Mouse (Mus musculus) myocyte (in vitro differentiated cells): ENCODE data around the gene Rspo1. TPM values are rescaled to one million over a fixed set of nuclear protein-coding genes. Genes with fewer than 3 reads are reported as not detected.

Experiments
- H3K27me3 ChIP-seq: one replicate; pipeline ENCODE4 v1.6.1; 2011; ENCODE audit not compliant: control insufficient read depth, insufficient read depth, insufficient read length
- H3K36me3 ChIP-seq: one replicate; pipeline ENCODE4 v1.6.1; 2011; ENCODE audit not compliant: control insufficient read depth, insufficient read depth
- H3K4me2 ChIP-seq: one replicate; pipeline ENCODE4 v1.6.1; 2011; ENCODE audit warnings: low read depth, control low read depth
- H3K4me3 ChIP-seq: one replicate; pipeline ENCODE4 v1.5.1; 2011; ENCODE audit warnings: mild to moderate bottlenecking, control low read depth, moderate library complexity
- H3K79me2 ChIP-seq: one replicate; pipeline ENCODE4 v1.6.1; 2011; ENCODE audit not compliant: control insufficient read depth, insufficient read depth
- H3ac ChIP-seq: one replicate; pipeline ENCODE4 v1.6.1; 2011; ENCODE audit not compliant: control insufficient read depth, insufficient read length
- CEBPB ChIP-seq: IDR thresholded peaks from 2 replicates; pipeline ENCODE4 v1.6.1; 2011; ENCODE audit warnings: mild to moderate bottlenecking, moderate library complexity; ENCODE audit not compliant: poor library complexity, insufficient read depth, severe bottlenecking
- E2F4 ChIP-seq: IDR thresholded peaks from one replicate; pipeline ENCODE4 v1.6.1; 2011; ENCODE audit warnings: mild to moderate bottlenecking, control low read depth, moderate library complexity; ENCODE audit not compliant: insufficient read depth
- MAX ChIP-seq: IDR thresholded peaks from one replicate; pipeline ENCODE4 v1.6.1; 2011; ENCODE audit warnings: low read depth, mild to moderate bottlenecking, control low read depth
- MYOD1 ChIP-seq, 3 experiments: IDR thresholded peaks; one replicate each; pipeline ENCODE4 v1.6.1; 2011; ENCODE audit warnings: control low read depth in 2 of 3, low read depth in 2 of 3, mild to moderate bottlenecking in 2 of 3, moderate library complexity in 1 of 3; ENCODE audit not compliant: insufficient read length in 2 of 3, control insufficient read depth in 1 of 3
- MYOG ChIP-seq, 3 experiments: IDR thresholded peaks; one replicate each; pipeline ENCODE4 v1.6.1; 2011; ENCODE audit warnings: control low read depth in 2 of 3, low read depth in 2 of 3, mild to moderate bottlenecking in 2 of 3; ENCODE audit not compliant: insufficient read length in 2 of 3, control insufficient read depth in 1 of 3, insufficient read depth in 1 of 3
- POLR2A ChIP-seq: IDR thresholded peaks from one replicate; pipeline ENCODE4 v1.6.1; 2011; ENCODE audit warnings: low read depth, mild to moderate bottlenecking, control low read depth, moderate library complexity; ENCODE audit not compliant: insufficient read length
- POLR2AphosphoS2 ChIP-seq: IDR thresholded peaks from one replicate; pipeline ENCODE4 v1.6.1; 2011; ENCODE audit warnings: low read depth, control low read depth; ENCODE audit not compliant: insufficient read length
- REST ChIP-seq: IDR thresholded peaks from one replicate; pipeline ENCODE4 v1.6.1; 2011; ENCODE audit warnings: mild to moderate bottlenecking, control low read depth, moderate library complexity; ENCODE audit not compliant: insufficient read depth, insufficient read length
- SRF ChIP-seq: IDR thresholded peaks from one replicate; pipeline ENCODE4 v1.6.1; 2011; ENCODE audit warnings: low read depth; ENCODE audit not compliant: control insufficient read depth, insufficient read length
- TCF12 ChIP-seq: IDR thresholded peaks from one replicate; pipeline ENCODE4 v1.6.1; 2011; ENCODE audit warnings: mild to moderate bottlenecking, control low read depth; ENCODE audit not compliant: poor library complexity, insufficient read depth, severe bottlenecking
- TCF3 ChIP-seq: IDR thresholded peaks from one replicate; pipeline ENCODE4 v1.6.1; 2011; ENCODE audit warnings: low read depth, control low read depth; ENCODE audit not compliant: insufficient read length
- USF1 ChIP-seq: IDR thresholded peaks from one replicate; pipeline ENCODE4 v1.6.1; 2011; ENCODE audit warnings: low read depth, mild to moderate bottlenecking, control low read depth, moderate library complexity
- polyA plus RNA-seq: library from polyadenylated mRNA; unstranded; fragments of >200 nt; fragmentation: generic; extraction: Trizol; gene quantifications from one replicate; pipeline ENCODE4 v1.2.1, GENCODE M21; 2012; ENCODE audit warnings: missing spikeins

Rspo1 gene
- polyA plus RNA-seq, 1 experiment: 0.02 TPM

DNA sequence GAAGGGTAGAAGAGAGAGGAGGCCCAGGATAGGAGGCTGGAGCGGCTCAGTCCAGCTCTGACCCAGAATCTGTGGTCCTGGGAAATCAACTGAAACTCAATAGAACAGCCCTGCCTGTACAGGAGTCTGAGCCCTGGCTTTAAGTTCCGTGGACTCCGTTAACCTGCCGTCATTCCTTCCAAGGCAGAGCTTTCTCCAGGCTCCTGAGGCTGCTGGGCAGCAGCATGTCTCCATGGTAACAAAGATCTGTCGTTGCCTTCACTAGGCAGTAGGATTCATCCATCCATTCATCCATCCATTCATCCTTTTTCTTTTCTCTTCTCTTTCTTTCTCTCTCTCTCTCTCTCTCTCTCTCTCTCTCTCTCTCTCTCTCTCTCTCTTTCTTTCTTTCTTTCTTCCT lies 15.6 kb upstream of the Rspo1 start:
- H3K79me2 ChIP-seq: no peaks in the 10 kb centered on the region
- no peak overlapping the region for H3ac ChIP-seq
- peaks cover 86% of the 10 kb centered on the region for H3K27me3 ChIP-seq
- no peak for TF ChIP-seq REST
- no peaks in the 10 kb centered on the region for H3K36me3 ChIP-seq
- no peak overlapping the region for H3K4me2 ChIP-seq
- H3K4me3 ChIP-seq: no peak overlapping the region

DNA sequence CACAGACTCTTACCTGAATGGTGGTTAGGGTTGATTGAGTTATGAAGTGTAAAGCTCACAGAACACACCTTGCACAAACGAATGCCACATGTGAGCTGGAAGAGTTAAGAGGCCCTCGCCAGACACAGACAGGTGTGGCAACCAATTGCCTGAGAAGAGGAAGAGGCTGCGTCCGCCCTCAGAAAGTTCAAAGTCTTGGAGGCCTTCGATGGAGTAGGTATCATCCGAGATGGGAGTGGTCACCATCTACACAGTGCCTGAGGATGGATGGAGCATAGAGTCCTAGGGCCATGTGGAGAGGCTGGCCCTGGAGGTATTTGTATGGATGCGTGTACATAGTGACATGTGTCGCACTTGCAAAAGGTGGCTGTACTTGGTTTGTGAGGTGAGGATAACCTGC lies 15.1 kb upstream of the Rspo1 start:
- TF ChIP-seq MYOG (IDR thresholded peaks at IDR 0.05; ENCODE audit: control insufficient read depth in 1 of 3, insufficient read depth in 1 of 3, insufficient read length in 2 of 3, low read depth in 2 of 3) (no peak), MAX (no peak), E2F4 (no peak), REST (no peak), POLR2A (no peak), TCF3 (no peak), MYOD1 (IDR thresholded peaks at IDR 0.05; ENCODE audit: control insufficient read depth in 1 of 3, insufficient read length in 2 of 3, low read depth in 2 of 3) (no peak), CEBPB (no peak), USF1 (no peak), POLR2AphosphoS2 (no peak), SRF (no peak), TCF12 (no peak)
- Histone ChIP-seq H3K4me2 (no peak overlapping the region), H3K4me3 (no peak overlapping the region), H3ac (no peak overlapping the region), H3K36me3 (no peaks in the 10 kb centered on the region), H3K27me3 (peaks cover 84% of the 10 kb centered on the region), H3K79me2 (no peaks in the 10 kb centered on the region)

DNA sequence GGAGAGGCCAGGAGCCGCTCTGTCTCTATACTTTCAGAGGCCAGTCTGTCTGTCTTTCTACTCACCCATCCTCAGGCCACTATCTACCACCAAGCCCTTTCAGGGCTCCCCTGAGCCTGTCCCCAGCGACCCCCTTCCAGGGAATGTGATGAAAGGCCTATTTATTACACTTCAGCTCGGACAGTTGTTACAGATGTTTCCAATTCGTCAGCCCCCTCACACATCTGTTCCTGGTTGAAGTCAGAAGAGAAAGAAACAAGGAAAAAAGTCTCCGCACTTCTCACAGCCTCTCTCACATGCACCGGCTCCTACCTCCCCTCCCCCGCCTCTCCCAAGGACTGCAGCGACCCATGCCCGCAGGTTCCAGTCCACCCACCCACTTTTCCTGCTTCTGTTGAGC lies 13.9 kb upstream of the Rspo1 start:
- Histone ChIP-seq H3K4me2 (no peak overlapping the region), H3ac (no peak overlapping the region), H3K4me3 (no peak overlapping the region), H3K27me3 (peaks cover 80% of the 10 kb centered on the region), H3K36me3 (no peaks in the 10 kb centered on the region), H3K79me2 (no peaks in the 10 kb centered on the region)
- TF ChIP-seq MAX (no peak), MYOG (IDR thresholded peaks at IDR 0.05; ENCODE audit: control insufficient read depth in 1 of 3, insufficient read depth in 1 of 3, insufficient read length in 2 of 3, low read depth in 2 of 3) (no peak), TCF12 (no peak), REST (no peak), MYOD1 (IDR thresholded peaks at IDR 0.05; ENCODE audit: control insufficient read depth in 1 of 3, insufficient read length in 2 of 3, low read depth in 2 of 3) (no peak), POLR2AphosphoS2 (no peak), SRF (no peak), TCF3 (no peak), POLR2A (no peak), E2F4 (no peak), USF1 (no peak), CEBPB (no peak)

DNA sequence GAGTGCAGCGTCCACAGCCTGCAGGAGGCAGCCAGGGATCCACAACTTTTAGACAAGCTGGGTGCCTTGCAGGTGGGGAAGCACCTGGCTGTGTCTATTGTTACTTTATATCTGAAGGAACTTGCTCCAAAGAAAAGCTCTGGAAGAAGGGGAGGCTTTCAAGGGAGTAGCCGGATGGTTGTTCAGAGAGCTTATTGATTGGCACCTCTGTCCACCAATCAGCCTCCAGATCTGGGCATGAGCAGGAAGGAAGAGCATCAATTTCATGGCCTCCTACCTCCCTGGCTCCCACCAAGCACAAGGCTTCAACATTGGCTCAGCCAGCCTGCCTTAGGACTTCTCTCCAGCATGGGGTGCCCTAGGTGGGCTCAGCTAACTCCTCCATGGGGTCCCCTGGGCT lies 12.9 kb upstream of the Rspo1 start:
- TF ChIP-seq TCF12 (no peak), POLR2AphosphoS2 (no peak), POLR2A (no peak), MYOG (IDR thresholded peaks at IDR 0.05; ENCODE audit: control insufficient read depth in 1 of 3, insufficient read depth in 1 of 3, insufficient read length in 2 of 3, low read depth in 2 of 3) (no peak), TCF3 (no peak), MAX (no peak), USF1 (no peak), E2F4 (no peak), SRF (no peak), CEBPB (no peak), REST (no peak), MYOD1 (IDR thresholded peaks at IDR 0.05; ENCODE audit: control insufficient read depth in 1 of 3, insufficient read length in 2 of 3, low read depth in 2 of 3) (no peak)
- Histone ChIP-seq H3K79me2 (no peaks in the 10 kb centered on the region), H3K4me2 (no peak overlapping the region), H3K27me3 (peaks cover 79% of the 10 kb centered on the region), H3K4me3 (no peak overlapping the region), H3ac (no peak overlapping the region), H3K36me3 (no peaks in the 10 kb centered on the region)

DNA sequence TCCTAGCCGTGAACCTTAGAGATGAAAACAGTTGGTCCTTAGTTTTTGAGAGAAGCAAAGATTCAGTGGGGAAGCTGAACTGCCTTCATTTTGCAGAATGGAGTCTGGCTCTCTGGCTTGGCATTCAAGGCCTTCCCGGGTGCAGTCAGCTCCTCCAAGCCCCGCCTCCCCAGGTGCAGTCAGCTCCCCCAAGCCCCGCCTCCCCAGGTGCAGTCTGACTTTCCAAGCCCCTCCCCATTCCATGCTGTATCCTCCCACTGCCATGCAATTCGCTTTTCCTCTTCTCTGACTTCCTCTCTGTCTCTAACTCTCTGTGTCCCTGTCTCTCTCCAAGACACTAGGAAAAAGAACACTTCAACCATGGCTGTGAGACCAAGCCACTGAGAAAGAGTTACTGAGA lies 8.0 kb upstream of the Rspo1 start:
- Histone ChIP-seq H3K4me2 (no peak overlapping the region), H3K27me3 (peaks cover 69% of the 10 kb centered on the region), H3K79me2 (no peaks in the 10 kb centered on the region), H3ac (no peak overlapping the region), H3K36me3 (no peaks in the 10 kb centered on the region), H3K4me3 (no peak overlapping the region)
- no peak for TF ChIP-seq REST
- TF ChIP-seq TCF12: no peak
- no peak for TF ChIP-seq POLR2AphosphoS2
- TF ChIP-seq MYOG (IDR thresholded peaks at IDR 0.05; ENCODE audit: control insufficient read depth in 1 of 3, insufficient read depth in 1 of 3, insufficient read length in 2 of 3, low read depth in 2 of 3): no peak
- TF ChIP-seq CEBPB: no peak
- no peak for TF ChIP-seq USF1
- no peak for TF ChIP-seq MAX
- no peak for TF ChIP-seq POLR2A
- no peak for TF ChIP-seq TCF3
- TF ChIP-seq E2F4: no peak
- no peak for TF ChIP-seq MYOD1 (IDR thresholded peaks at IDR 0.05; ENCODE audit: control insufficient read depth in 1 of 3, insufficient read length in 2 of 3, low read depth in 2 of 3)
- no peak for TF ChIP-seq SRF
